Mouse (Mus musculus): ENCODE measurements around the gene Dcx.

- TF ChIP-seq CTCF (IDR thresholded peaks at IDR 0.05; ENCODE audit: insufficient read depth, low read length) (no peak), POLR2A (IDR thresholded peaks at IDR 0.05; ENCODE audit: borderline replicate concordance, extremely low read depth, low read depth, low read length) (no peak)
Observed at GRCm38 (mm10) chrX:143893180-143893579, 39.9 kb downstream of the Dcx start.

Measured in lung, adult 2 months (tissue).